Mouse (Mus musculus) megakaryocyte, embryonic 14.5 days (primary cell): ENCODE results near the gene Fbxl20.

Experiments used
- FLI1 ChIP-seq: IDR thresholded peaks from 2 replicates; pipeline ENCODE4 v1.6.1; 2012; ENCODE audit warnings: low read length, inconsistent platforms, mixed read lengths
- GATA1 ChIP-seq: IDR thresholded peaks from 3 replicates; pipeline ENCODE4 v1.6.1; 2012; ENCODE audit warnings: mixed read lengths, low read length, inconsistent platforms, borderline replicate concordance

DNA sequence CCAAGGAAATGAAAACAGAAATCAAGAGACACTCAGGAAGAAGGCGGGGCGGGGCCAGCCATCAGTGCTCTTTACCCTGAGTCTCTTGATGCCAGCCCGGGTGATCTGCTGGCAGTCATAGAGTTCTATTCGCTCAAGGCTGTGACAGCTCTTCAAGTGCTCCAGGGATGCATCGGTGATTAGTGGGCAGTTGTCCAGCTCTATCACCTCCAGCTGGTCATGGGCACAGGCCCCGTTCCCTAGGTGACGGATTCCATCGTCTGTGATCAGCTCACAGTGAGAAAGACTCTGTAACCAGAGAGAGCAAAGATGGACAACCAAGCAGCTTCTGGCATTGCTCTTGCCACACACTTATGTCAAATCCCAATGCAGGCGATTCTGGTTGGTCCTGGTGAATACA lies 59.6 kb downstream of the Fbxl20 start:
- TF ChIP-seq GATA1 (no peak), FLI1 (no peak)
